Mouse (Mus musculus): ENCODE measurements around the gene Gbp5. TPM values are rescaled to one million over a fixed set of nuclear protein-coding genes. Genes with fewer than 3 reads are reported as not detected.

The Gbp5 gene
- 1 to 10 TPM; 2.2 to 2.3 TPM for total RNA-seq (2021)
- long read RNA-seq, experiment 1, result 0 reads
- long read RNA-seq, experiment 2, result 0 reads

GRCm38 (mm10) chr3:142493536-142494061 lies at the start of gene Gbp5:
Gene Gbp5, plus strand, starts transcription at chr3:142493978.
- DNase-seq, result peak; percentile 43
- intact Hi-C loops (cut with DNase I; ENCODE audit: low total_unique reads), result loop anchor here (2.0 to 10.0 kb wide), 2 partner anchors 67 to 151 kb away; partner anchors contain the start of gene Gbp3

- no peak for DNase-seq
- intact Hi-C loops (cut with DNase I; ENCODE audit: low total_unique reads), result no loop called here
These were observed 39.6 kb upstream of the Gbp5 start for GRCm38 (mm10) chr3:142454198-142454597.

GRCm38 (mm10) chr3:142459241-142459640 lies 34.5 kb upstream of the Gbp5 start:
- intact Hi-C loops (cut with DNase I; ENCODE audit: low total_unique reads), result no loop called here
- DNase-seq, result no peak

- no peak for DNase-seq
- intact Hi-C loops (cut with DNase I; ENCODE audit: low total_unique reads), result no loop called here
These were observed 30.7 kb upstream of the Gbp5 start for GRCm38 (mm10) chr3:142462764-142463751.

- no peak for DNase-seq
- intact Hi-C loops (cut with DNase I; ENCODE audit: low total_unique reads), result loop anchor here (10.0 kb wide), 1 partner anchor 610 kb away; no protein-coding TSS in a partner anchor
These were observed 19.3 kb upstream of the Gbp5 start for GRCm38 (mm10) chr3:142474349-142474983.

GRCm38 (mm10) chr3:142475913-142476312 lies 17.9 kb upstream of the Gbp5 start:
- intact Hi-C loops (cut with DNase I; ENCODE audit: low total_unique reads), result loop anchor here (5.0 to 10.0 kb wide), 2 partner anchors 194 to 611 kb away; no protein-coding TSS in a partner anchor
- peak; percentile 32 for DNase-seq

- DNase-seq, result no peak
- intact Hi-C loops (cut with DNase I; ENCODE audit: low total_unique reads), result loop anchor here (5.0 to 10.0 kb wide), 2 partner anchors 196 to 613 kb away; no protein-coding TSS in a partner anchor
These were observed 15.9 kb upstream of the Gbp5 start for GRCm38 (mm10) chr3:142477866-142478265.

- DNase-seq, result no peak
- intact Hi-C loops (cut with DNase I; ENCODE audit: low total_unique reads), result loop anchor here (5.0 to 10.0 kb wide), 2 partner anchors 196 to 614 kb away; no protein-coding TSS in a partner anchor
These were observed 15.4 kb upstream of the Gbp5 start for GRCm38 (mm10) chr3:142478360-142478759.

- intact Hi-C loops (cut with DNase I; ENCODE audit: low total_unique reads), result loop anchor here (10.0 kb wide), 1 partner anchor 154 kb away; no protein-coding TSS in a partner anchor
- peak; percentile 61 for DNase-seq
These were observed 3.3 kb upstream of the Gbp5 start for GRCm38 (mm10) chr3:142490465-142490864.

- DNase-seq, result no peak
- intact Hi-C loops (cut with DNase I; ENCODE audit: low total_unique reads), result loop anchor here (10.0 kb wide), 1 partner anchor 150 kb away; no protein-coding TSS in a partner anchor
These were observed 1.4 kb downstream of the Gbp5 start for GRCm38 (mm10) chr3:142495146-142495655.

GRCm38 (mm10) chr3:142496113-142497101 lies 2.6 kb downstream of the Gbp5 start:
- intact Hi-C loops (cut with DNase I; ENCODE audit: low total_unique reads), result loop anchor here (10.0 kb wide), 1 partner anchor 148 kb away; no protein-coding TSS in a partner anchor

GRCm38 (mm10) chr3:142497123-142497841 lies 3.5 kb downstream of the Gbp5 start:
- intact Hi-C loops (cut with DNase I; ENCODE audit: low total_unique reads), result loop anchor here (10.0 kb wide), 1 partner anchor 148 kb away; no protein-coding TSS in a partner anchor
- DNase-seq, result no peak

More at GRCm38 (mm10) chr3:142496113-142497101, 2.6 kb downstream of the Gbp5 start:
- no peak for DNase-seq

- no peak for DNase-seq
These were observed 5.2 kb downstream of the Gbp5 start for GRCm38 (mm10) chr3:142498941-142499340.

GRCm38 (mm10) chr3:142528116-142528515 lies 34.3 kb downstream of the Gbp5 start:
- intact Hi-C loops (cut with DNase I; ENCODE audit: low total_unique reads), result no loop called here
- no peak for DNase-seq

More at GRCm38 (mm10) chr3:142498941-142499340, 5.2 kb downstream of the Gbp5 start:
- intact Hi-C loops (cut with DNase I; ENCODE audit: low total_unique reads), result loop anchor here (10.0 kb wide), 1 partner anchor 146 kb away; no protein-coding TSS in a partner anchor

GRCm38 (mm10) chr3:142529597-142529996 lies 35.8 kb downstream of the Gbp5 start:
- DNase-seq, result no peak
- intact Hi-C loops (cut with DNase I; ENCODE audit: low total_unique reads), result no loop called here

GRCm38 (mm10) chr3:142530087-142530953 lies 36.5 kb downstream of the Gbp5 start, which contains the start of gene Gbp7:
Gene Gbp7, plus strand, starts transcription at chr3:142530342.
- intact Hi-C loops (cut with DNase I; ENCODE audit: low total_unique reads), result no loop called here
- peak; percentile 36 for DNase-seq

Measured in gastrocnemius, postnatal 14 days (tissue).